Mouse (Mus musculus) T-helper 1 cell (primary cell): ENCODE data around the gene Mxra7.
"Not testable (repeated sequence)": the region's sequence is repeated elsewhere in the genome, so short reads cannot be mapped to it uniquely, and the experiment has no call there.

Source experiments
- in situ Hi-C: fragments of 300-600 bp; cut with MboI, MseI; formaldehyde crosslinking; loops from one replicate; pipeline ENCODE4 v1.15.1; 2025; ENCODE audit warnings: high pct_unique_total_duplicates

Gene Mxra7

GRCm38 (mm10) chr11:116847187-116848085, 19.6 kb upstream of the Mxra7 start:
- in situ Hi-C loops = no loop called here

DNA sequence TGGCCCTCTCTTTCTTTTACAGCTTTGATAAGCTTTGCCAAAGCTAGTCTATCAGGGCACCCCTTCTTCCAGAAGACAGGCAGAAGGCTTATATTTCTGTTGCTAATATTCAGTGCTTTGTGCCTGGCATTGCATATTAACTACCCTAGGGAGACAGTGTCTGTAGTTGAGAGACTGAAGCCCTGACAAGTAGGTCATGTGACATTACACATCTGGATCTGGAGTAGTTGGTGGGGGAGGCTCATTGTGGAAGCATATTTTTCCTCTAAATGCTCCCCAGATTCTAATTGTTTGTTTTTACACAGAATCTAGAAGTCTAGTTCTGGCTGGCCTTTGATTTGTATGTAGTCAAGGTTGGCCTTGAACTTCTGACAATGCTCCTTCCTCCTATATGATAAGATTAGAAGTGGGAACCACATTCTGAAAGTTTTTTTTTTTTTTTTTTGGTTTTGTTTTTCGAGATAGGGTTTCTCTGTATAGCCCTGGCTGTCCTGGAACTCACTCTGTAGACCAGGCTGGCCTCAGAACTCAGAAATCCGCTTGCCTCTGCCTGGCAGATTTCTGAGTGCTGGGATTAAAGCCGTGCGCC, 18.8 kb upstream of the Mxra7 start:
- in situ Hi-C loops = no loop called here

- in situ Hi-C loops = no loop called here
Measured at GRCm38 (mm10) chr11:116843261-116844233, 15.7 kb upstream of the Mxra7 start, which contains the start of the genes Mettl23 and Jmjd6. Gene Mettl23 (plus strand): TSS chr11:116843278. Gene Jmjd6 (minus strand): TSS chr11:116843449.

DNA sequence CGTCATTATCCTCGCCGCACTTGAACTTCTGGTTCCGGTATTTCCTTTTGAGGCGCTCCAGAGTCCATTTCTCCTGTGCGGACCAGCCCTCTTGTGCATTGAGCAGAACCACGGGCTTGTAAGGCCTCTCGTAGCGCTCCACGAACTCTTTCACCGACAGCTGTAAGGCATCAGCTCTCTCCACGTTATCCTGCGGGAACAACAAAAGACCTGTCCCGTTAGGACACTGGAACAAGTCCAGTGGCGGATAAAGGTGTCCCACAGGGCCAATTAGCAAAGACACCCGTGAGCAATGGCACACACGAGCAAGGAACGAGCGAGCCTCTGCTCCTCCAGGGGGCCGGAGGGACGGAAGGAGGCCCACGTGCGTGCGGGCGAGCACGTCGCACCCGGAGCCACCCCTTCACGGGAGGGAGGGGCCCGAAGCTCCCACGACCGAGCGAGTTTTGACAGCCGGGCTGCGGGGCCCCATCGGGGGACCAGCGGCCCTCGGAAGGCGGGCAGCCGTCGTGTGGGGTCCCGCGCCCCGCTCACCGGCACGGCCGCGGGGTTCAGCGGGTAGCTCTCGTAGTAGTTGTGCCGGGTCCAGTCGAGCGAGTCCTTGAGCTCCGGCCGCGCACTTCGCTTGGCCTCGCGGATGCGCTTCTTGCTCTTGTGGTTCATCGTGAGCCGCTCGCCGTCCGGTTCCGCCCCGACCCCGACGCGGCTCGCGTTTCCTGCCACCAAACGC, 14.8 kb upstream of the Mxra7 start:
- in situ Hi-C loops = no loop called here

DNA sequence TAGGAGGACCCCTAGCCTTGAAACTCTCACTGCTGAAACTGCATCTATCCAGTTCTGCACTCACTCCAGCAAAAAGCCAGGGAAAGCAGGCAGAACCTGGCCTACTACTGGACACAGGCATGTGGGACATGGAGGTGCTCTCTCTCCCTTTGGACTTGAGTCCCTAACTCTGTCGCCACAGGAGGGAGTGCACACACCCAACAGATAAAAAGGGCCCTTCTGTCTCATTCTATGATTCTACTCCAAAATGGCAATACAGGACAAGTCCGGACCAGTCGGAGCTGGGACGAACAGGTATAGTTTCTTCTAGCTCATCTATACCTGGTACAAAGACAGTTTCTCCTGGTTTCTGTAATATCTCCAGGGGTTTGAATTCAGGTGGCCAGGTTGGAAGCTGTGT, 12.9 kb upstream of the Mxra7 start:
- in situ Hi-C loops = no loop called here

- in situ Hi-C loops = no loop called here
Measured at GRCm38 (mm10) chr11:116839601-116840000, 11.8 kb upstream of the Mxra7 start.

GRCm38 (mm10) chr11:116838936-116839335, 11.1 kb upstream of the Mxra7 start:
- in situ Hi-C loops = no loop called here

- in situ Hi-C loops = no loop called here
Measured at GRCm38 (mm10) chr11:116837441-116837840, 9.6 kb upstream of the Mxra7 start.

GRCm38 (mm10) chr11:116836283-116836682, 8.4 kb upstream of the Mxra7 start:
- in situ Hi-C loops = no loop called here

DNA sequence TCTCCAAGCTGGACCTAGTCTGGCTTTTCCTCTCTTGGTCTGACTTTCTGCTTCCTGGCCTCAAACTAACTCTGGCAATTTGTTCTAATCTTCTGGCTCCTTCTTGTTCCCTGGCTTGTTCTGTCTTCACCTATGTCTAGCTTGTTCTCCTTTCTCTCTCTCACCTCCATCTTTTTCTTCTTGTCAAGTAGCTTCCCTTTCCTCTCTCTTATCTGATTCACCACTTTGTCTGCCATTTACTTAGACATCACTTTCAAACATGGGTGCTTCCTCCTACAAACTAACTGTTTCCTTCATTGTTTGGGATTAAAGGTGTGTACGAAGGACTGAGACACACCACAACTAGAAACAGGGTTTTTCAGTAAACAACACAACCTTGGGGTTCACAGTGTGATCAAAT, 7.1 kb upstream of the Mxra7 start:
- in situ Hi-C loops = no loop called here

GRCm38 (mm10) chr11:116832172-116832685, 4.4 kb upstream of the Mxra7 start:
- in situ Hi-C loops = no loop called here

GRCm38 (mm10) chr11:116826550-116827504, 1.0 kb downstream of the Mxra7 start:
- in situ Hi-C loops = no loop called here

GRCm38 (mm10) chr11:116825230-116825629, 2.6 kb downstream of the Mxra7 start:
- in situ Hi-C loops = no loop called here

DNA sequence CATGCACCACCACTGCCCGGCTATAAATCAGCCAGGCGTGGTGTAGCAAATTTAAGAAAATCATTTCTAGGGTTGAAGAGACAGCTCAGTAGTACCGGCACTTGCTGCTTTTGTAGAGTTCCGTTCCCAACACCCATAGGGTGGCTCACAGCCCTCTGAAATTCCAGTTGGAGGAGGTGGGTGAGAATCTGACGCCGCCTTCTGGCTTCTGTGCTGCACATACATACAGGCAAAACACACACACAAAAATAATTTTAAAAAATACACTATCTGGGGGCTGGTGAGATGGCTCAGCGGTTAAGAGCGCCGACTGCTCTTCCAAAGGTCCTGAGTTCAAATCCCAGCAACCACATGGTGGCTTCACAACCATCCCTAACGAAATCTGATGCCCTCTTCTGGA, 4.0 kb downstream of the Mxra7 start:
- in situ Hi-C loops = not testable (repeated sequence)

DNA sequence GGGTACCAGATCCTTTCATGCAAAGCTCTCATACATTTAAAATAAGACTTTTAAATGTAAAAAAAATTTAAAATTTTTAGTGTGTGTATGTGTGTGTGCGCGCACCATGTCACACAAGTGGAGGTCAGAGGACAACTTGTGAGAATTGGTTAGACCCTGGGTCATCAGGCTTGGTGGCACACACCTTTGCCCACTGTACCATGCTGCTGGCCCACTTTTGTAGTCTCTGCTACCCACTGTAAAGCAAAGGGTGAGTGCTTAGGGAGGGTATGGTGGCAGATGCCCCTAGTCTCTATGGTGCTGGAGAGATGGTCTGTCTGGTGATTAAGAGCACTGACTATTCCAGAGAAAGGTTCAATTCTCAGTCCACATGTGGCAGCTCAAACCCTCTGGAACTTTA, 4.6 kb downstream of the Mxra7 start:
- in situ Hi-C loops = no loop called here

DNA sequence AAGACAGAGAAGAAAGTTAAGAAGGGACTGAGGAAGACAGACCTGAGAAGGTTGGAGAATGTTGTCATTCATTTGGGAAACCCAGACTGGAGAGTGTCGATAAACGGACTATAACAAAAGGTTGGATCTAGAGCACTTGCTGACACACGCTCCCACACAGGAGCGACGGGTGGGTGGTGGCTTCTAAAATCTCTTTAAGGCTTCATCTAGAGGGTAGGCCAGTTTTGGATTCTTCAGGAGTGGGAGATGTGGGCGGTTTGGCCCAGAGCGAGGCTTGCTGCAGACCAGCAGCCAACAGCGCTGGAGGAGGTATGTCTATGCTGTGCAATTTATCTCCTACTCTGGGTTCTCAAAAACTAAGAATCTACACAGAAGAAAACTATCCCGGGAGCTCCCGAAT, 5.2 kb downstream of the Mxra7 start:
- in situ Hi-C loops = no loop called here

DNA sequence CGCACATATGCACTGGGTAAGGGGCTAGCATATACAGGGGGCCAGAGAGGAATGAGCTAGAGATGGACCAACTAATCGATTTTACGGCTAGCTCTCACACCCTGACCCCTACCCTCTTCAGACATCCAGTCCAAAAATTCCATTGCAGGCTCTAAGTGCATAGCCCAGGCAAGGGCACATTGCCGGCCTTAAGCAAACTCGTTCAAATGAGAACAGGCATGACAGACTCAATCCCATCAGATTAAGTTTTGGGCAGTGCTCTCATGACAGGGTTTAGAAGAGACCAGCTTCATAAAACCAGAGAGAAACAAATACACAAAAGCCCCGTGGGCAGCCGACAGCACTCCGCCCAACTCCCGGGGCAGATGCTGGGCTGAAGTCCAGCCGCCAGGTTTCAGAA, 5.6 kb downstream of the Mxra7 start:
- in situ Hi-C loops = no loop called here

GRCm38 (mm10) chr11:116821057-116821940, 6.5 kb downstream of the Mxra7 start:
- in situ Hi-C loops = no loop called here
